Mouse (Mus musculus) liver, postnatal 0 days (tissue): ENCODE measurements at regions not wholly inside any gene's neighbourhood (a gene's known extent, or its start where the extent isn't known, plus 50 kb on each side); places are given as distances from the start of the nearest gene placed in this dataset.

ENCODE experiments used
- ATAC-seq: fragments of 200-750 bp; cut with Nextera tagmentation; 2 replicates; pipeline ENCODE4 v1.8.0; 2017; ENCODE audit warnings: mild to moderate bottlenecking, moderate library complexity
- DNase-seq: peaks from one replicate; pipeline ENCODE4 v3.0.0-alpha.2; 2016
- H3K27ac ChIP-seq: fragments of 300-500 bp; sonication (generic); 2 replicates; pipeline ENCODE4 v1.5.1; 2014; ENCODE audit warnings: antibody characterized with exemption, moderate library complexity, mild to moderate bottlenecking, low read depth
- H3K27me3 ChIP-seq: fragments of 300-500 bp; sonication (generic); 2 replicates; pipeline ENCODE4 v1.6.1; 2014; ENCODE audit warnings: low read length, control low read depth, mixed read lengths; ENCODE audit not compliant: insufficient read depth
- H3K36me3 ChIP-seq: fragments of 300-500 bp; sonication (generic); replicated peaks from 2 replicates; pipeline ENCODE4 v1.6.1; 2014; ENCODE audit warnings: mild to moderate bottlenecking, control low read depth, low read length, moderate library complexity, mixed read lengths; ENCODE audit not compliant: insufficient read depth
- H3K4me1 ChIP-seq: fragments of 300-500 bp; sonication (generic); 2 replicates; pipeline ENCODE4 v1.6.1; 2014; ENCODE audit warnings: antibody characterized with exemption, mild to moderate bottlenecking, control low read depth; ENCODE audit not compliant: insufficient read depth
- H3K4me2 ChIP-seq: fragments of 300-500 bp; sonication (generic); 2 replicates; pipeline ENCODE4 v1.6.1; 2014; ENCODE audit warnings: low read depth, mild to moderate bottlenecking, low read length, moderate library complexity, mixed read lengths
- H3K4me3 ChIP-seq: fragments of 300-500 bp; sonication (generic); 2 replicates; pipeline ENCODE4 v1.5.1; 2014; ENCODE audit warnings: low read depth, low read length
- H3K9ac ChIP-seq: fragments of 300-500 bp; sonication (generic); replicated peaks from 2 replicates; pipeline ENCODE4 v1.6.1; 2014; ENCODE audit warnings: mild to moderate bottlenecking, moderate library complexity
- H3K9me3 ChIP-seq: fragments of 300-500 bp; sonication (generic); 2 replicates; pipeline ENCODE4 v1.6.1; 2016; ENCODE audit warnings: mild to moderate bottlenecking, control low read depth, low read length, mixed read lengths
- CTCF ChIP-seq: sonication (generic); IDR thresholded peaks from 2 replicates; pipeline ENCODE4 v1.5.1; 2016; ENCODE audit warnings: antibody characterized with exemption, low read depth
- EP300 ChIP-seq: IDR thresholded peaks from 2 replicates; pipeline ENCODE4 v1.6.1; 2016; ENCODE audit warnings: antibody characterized with exemption, low read depth, mild to moderate bottlenecking
- WGBS: fragments of 180-500 bp; shearing (Covaris S2); extraction: QIAGEN DNeasy Blood & Tissue Kit; methylation state at CpG from one replicate; pipeline ENCODE4 v1.1.7; 2014; ENCODE audit not compliant: insufficient replicate concordance; 5-methylcytosine and 5-hydroxymethylcytosine counted together

- no peaks in the 10 kb centered on the region for H3K4me1 ChIP-seq
- no peak for ATAC-seq
- no peak overlapping the region for H3K9ac ChIP-seq
- WGBS: 77% methylated on average over 7 of the region's 7 CpGs
- H3K27me3 ChIP-seq: no peaks in the 10 kb centered on the region
- H3K9me3 ChIP-seq: no peaks in the 10 kb centered on the region
- no peak overlapping the region for H3K4me2 ChIP-seq
- H3K4me3 ChIP-seq: no peak overlapping the region
- no peak overlapping the region for H3K27ac ChIP-seq
- TF ChIP-seq CTCF (no peak), EP300 (no peak)
- no peak for DNase-seq
- H3K36me3 ChIP-seq: no peaks in the 10 kb centered on the region
Observed at GRCm38 (mm10) chr2:12469440-12470339, 50.4 kb upstream of the Mindy3 start.
